Mouse (Mus musculus): Measurements from ENCODE around the gene Sgcb. TPM values are rescaled to one million over a fixed set of nuclear protein-coding genes. Genes with fewer than 3 reads are reported as not detected.

The Sgcb gene
- polyA plus RNA-seq, 1 experiment from 2014 or later = 29.1 TPM

DNA sequence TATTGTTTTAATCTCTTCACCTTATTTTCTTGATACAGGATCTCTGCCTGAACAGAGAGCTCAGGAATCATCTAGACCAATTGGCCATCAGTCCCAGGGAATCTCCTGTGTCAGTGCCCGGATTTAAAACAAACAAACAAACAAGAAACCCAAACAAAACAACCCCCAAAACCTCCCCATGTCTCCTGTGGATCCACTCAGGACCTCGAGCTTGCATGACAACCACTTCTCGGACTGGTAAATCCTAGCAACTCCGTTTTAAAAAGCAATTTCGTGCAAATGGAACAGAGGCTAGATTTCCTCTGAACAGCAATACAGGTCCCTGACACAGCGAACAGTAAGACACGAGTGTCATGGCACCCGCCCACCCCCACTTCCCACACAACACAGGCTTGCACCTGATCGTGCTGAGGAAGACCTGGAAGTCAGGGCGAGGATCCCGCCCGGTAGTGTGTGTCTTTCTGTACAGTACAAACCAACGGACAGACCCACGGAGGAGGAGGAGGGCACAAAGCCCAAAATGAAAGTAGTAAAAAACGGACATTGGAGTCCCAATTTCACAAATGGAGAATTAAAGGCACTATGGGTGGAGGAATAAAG, 2.9 kb upstream of the Sgcb start:
- H3K9ac ChIP-seq (ENCODE audit: low read length) = peak overlapping the region; percentile 54; the same call in 1 of the 2 replicates
- 2% methylated on average over 15 of the region's 15 CpGs for WGBS

DNA sequence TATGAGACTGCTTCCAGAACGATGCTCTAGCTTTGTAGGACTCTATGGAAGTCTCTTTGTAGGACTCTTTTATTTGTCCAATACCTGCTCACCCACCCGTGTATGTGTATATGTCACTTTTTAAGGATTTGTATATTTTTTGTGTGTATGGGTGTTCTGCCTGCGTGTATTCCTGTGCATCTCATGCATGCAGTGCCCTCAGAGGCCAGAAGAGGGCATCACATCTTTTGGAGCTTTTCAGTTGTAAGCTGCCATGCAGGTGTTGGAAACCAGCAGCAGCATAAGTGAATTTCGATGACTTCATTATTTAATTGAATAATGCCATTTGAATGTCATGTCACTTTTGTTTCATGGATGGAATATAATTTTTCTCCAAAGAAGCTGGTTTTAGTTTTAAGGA, 5.5 kb downstream of the Sgcb start:
- Histone ChIP-seq H3K4me2 (ENCODE audit: low read depth, severe bottlenecking) (no peak overlapping the region), H3K4me3 (ENCODE audit: low read depth, low read length) (no peak overlapping the region), H3K4me1 (ENCODE audit: control insufficient read depth, insufficient read depth, low read length) (no peaks in the 10 kb centered on the region; the same call in 1 of the 2 replicates), H3K27ac (replicated peaks; ENCODE audit: low read depth, low read length) (no peak overlapping the region), H3K9me3 (ENCODE audit: control insufficient read depth, low read length) (no peaks in the 10 kb centered on the region), H3K9ac (ENCODE audit: low read length) (no peak overlapping the region), H3K36me3 (ENCODE audit: control insufficient read depth, insufficient read depth, low read length) (no peaks in the 10 kb centered on the region), H3K27me3 (ENCODE audit: control insufficient read depth, insufficient read depth, low read length) (no peaks in the 10 kb centered on the region)
- ATAC-seq (ENCODE audit: insufficient number of reproducible peaks, low FRiP score, low TSS enrichment, low read depth) = no peak
- peak; percentile 61 for DNase-seq (ENCODE audit: low spot score)
- WGBS = 81% methylated on average over 4 of the region's 4 CpGs

More for the DNA sequence above, 2.9 kb upstream of the Sgcb start:
- peaks cover 4% of the 10 kb centered on the region; the same call in 1 of the 2 replicates for H3K4me1 ChIP-seq (ENCODE audit: control insufficient read depth, insufficient read depth, low read length)
- ATAC-seq (ENCODE audit: insufficient number of reproducible peaks, low FRiP score, low TSS enrichment, low read depth) = no peak
- no peaks in the 10 kb centered on the region for H3K9me3 ChIP-seq (ENCODE audit: control insufficient read depth, low read length)
- peak overlapping the region; percentile 90 for H3K4me2 ChIP-seq (ENCODE audit: low read depth, severe bottlenecking)
- peaks cover 29% of the 10 kb centered on the region for H3K27me3 ChIP-seq (ENCODE audit: control insufficient read depth, insufficient read depth, low read length)
- H3K36me3 ChIP-seq (ENCODE audit: control insufficient read depth, insufficient read depth, low read length) = no peaks in the 10 kb centered on the region
- H3K27ac ChIP-seq (replicated peaks; ENCODE audit: low read depth, low read length) = no peak overlapping the region
- peak; percentile 49 for DNase-seq (ENCODE audit: low spot score)
- H3K4me3 ChIP-seq (ENCODE audit: low read depth, low read length) = peak overlapping the region; percentile 36

DNA sequence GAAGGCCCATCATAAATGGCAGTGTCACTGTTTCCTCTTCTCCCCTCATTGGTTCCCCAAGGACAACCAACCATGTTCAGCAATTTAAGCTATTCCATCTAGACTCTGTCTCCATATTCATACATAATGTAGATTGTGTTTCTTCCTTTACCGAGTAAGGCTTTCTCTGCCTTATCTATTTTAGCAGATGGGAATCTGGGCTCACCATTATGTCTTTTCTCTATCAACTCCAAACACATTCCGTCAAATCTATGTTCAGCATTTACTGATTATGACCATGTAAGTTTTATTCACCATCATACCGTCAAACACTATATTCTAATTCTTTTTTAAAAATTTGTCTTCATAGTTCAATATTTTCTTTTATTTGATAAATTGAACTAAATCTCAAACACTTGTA, 6.5 kb downstream of the Sgcb start:
- H3K4me3 ChIP-seq (ENCODE audit: low read depth, low read length) = no peak overlapping the region
- no peak overlapping the region for H3K9ac ChIP-seq (ENCODE audit: low read length)
- no peaks in the 10 kb centered on the region for H3K36me3 ChIP-seq (ENCODE audit: control insufficient read depth, insufficient read depth, low read length)
- DNase-seq (ENCODE audit: low spot score) = no peak
- no peak overlapping the region for H3K27ac ChIP-seq (replicated peaks; ENCODE audit: low read depth, low read length)
- WGBS = 98% methylated on average over 3 of the region's 3 CpGs
- no peaks in the 10 kb centered on the region for H3K4me1 ChIP-seq (ENCODE audit: control insufficient read depth, insufficient read depth, low read length)
- ATAC-seq (ENCODE audit: insufficient number of reproducible peaks, low FRiP score, low TSS enrichment, low read depth) = no peak
- no peaks in the 10 kb centered on the region for H3K27me3 ChIP-seq (ENCODE audit: control insufficient read depth, insufficient read depth, low read length)
- H3K4me2 ChIP-seq (ENCODE audit: low read depth, severe bottlenecking) = no peak overlapping the region
- no peaks in the 10 kb centered on the region for H3K9me3 ChIP-seq (ENCODE audit: control insufficient read depth, low read length)

DNA sequence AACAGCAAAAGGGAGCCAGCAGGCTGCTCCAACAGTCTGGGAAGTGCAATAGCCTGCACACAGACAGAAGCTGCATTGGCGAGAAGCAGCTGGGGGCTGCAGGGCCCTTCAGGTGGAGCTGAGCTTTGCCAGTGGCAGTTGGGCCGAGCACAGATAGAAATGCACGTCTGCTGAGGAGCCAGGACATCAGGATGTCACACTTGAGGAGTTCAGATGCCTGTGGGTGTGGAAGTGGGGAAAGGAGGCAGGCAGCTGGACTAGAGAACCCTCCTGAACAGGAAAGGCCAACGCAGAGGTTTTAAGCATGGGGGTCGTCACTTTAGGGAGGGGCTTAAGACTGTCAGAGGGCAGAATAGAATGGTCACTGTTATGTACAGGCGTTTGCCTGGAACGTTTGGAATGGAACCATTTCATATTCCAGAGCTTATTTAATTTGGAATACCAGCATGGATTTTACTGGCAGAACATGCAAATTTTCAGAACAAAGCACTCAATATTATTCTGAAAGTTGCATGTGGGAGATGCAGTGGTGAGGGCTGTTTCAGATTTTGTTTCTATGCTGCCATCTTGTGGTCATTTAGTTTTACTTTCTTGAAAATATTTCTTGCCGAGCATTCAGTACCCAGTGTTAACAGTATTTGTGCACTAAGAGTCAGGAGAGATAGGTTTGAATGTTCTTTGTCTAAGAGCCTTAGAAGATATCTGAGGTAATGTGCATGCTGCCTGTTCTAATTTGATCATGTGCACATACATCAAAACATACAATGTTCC, 10.1 kb downstream of the Sgcb start:
- Histone ChIP-seq H3K27ac (replicated peaks; ENCODE audit: low read depth, low read length) (no peak overlapping the region), H3K27me3 (ENCODE audit: control insufficient read depth, insufficient read depth, low read length) (no peaks in the 10 kb centered on the region), H3K9ac (ENCODE audit: low read length) (no peak overlapping the region), H3K36me3 (ENCODE audit: control insufficient read depth, insufficient read depth, low read length) (peaks cover 5% of the 10 kb centered on the region; the same call in 1 of the 2 replicates), H3K4me2 (ENCODE audit: low read depth, severe bottlenecking) (no peak overlapping the region), H3K4me3 (ENCODE audit: low read depth, low read length) (no peak overlapping the region), H3K9me3 (ENCODE audit: control insufficient read depth, low read length) (0 out of 2 replicates have a peak, but pooled peaks cover 3% of the 10 kb centered on the region), H3K4me1 (ENCODE audit: control insufficient read depth, insufficient read depth, low read length) (no peaks in the 10 kb centered on the region)
- 48% methylated on average over 8 of the region's 8 CpGs for WGBS
- DNase-seq (ENCODE audit: low spot score) (no peak), ATAC-seq (ENCODE audit: insufficient number of reproducible peaks, low FRiP score, low TSS enrichment, low read depth) (no peak)

DNA sequence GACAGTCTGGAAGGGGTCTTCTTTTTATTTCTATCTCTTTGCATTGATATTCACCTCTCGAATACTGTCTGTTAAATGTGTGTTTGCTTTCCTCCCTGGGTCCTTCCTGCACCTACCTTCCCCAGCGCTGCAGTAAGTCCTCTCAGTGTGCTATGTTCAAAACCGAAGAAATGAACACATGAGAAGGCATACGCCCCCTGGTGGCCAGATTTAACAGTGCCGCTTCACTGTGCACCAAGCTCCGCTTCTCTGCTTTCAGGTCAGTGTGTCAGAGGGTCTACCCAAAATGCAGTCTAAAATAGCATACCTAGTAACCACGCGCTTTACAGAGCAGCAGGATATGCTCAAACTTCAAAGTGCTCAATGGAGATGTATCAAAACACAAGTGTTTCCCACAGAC, 14.4 kb downstream of the Sgcb start:
- H3K36me3 ChIP-seq (ENCODE audit: control insufficient read depth, insufficient read depth, low read length) = peaks cover 5% of the 10 kb centered on the region; the same call in 1 of the 2 replicates
- DNase-seq (ENCODE audit: low spot score) (peak; percentile 80), ATAC-seq (ENCODE audit: insufficient number of reproducible peaks, low FRiP score, low TSS enrichment, low read depth) (no peak)
- no peak overlapping the region for H3K4me2 ChIP-seq (ENCODE audit: low read depth, severe bottlenecking)
- no peak overlapping the region for H3K9ac ChIP-seq (ENCODE audit: low read length)
- H3K27ac ChIP-seq (replicated peaks; ENCODE audit: low read depth, low read length) = no peak overlapping the region
- 0 out of 2 replicates have a peak, but pooled peaks cover 3% of the 10 kb centered on the region for H3K9me3 ChIP-seq (ENCODE audit: control insufficient read depth, low read length)
- no peaks in the 10 kb centered on the region for H3K27me3 ChIP-seq (ENCODE audit: control insufficient read depth, insufficient read depth, low read length)
- no peak overlapping the region for H3K4me3 ChIP-seq (ENCODE audit: low read depth, low read length)
- H3K4me1 ChIP-seq (ENCODE audit: control insufficient read depth, insufficient read depth, low read length) = no peaks in the 10 kb centered on the region
- WGBS = 68% methylated on average over 8 of the region's 8 CpGs

DNA sequence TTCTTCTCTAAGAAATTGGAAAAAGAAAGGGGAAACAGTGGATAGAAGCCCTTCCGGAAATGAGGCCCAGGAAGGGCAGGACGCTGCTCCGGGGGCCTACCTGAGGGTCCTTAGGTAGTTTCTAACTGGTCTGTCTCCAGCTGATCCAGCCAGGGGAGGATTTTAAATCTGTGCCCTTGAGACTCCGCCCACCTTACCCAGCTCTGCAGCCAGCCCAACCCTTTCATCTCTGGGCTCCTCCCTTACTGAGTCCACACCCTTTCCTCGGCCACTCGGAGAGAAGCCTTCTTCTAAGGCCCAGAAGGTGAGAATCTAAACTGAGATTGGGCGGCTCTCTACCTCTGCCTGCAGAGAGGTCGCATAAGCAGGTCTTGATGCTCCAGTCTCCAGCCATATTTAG, 15.3 kb downstream of the Sgcb start, which contains the start of gene Lrrc66:
TSS of gene Lrrc66 (minus strand) at position 236 of the 400 bp plus-strand sequence.
- H3K27ac ChIP-seq (replicated peaks; ENCODE audit: low read depth, low read length) = no peak within 1 kb of the TSS
- H3K9me3 ChIP-seq (ENCODE audit: control insufficient read depth, low read length) = 0 out of 2 replicates have a peak, but pooled peaks cover 3% of the 10 kb centered on the region
- DNase-seq (ENCODE audit: low spot score) (no peak), ATAC-seq (ENCODE audit: insufficient number of reproducible peaks, low FRiP score, low TSS enrichment, low read depth) (no peak)
- no peak within 1 kb of the TSS for H3K4me2 ChIP-seq (ENCODE audit: low read depth, severe bottlenecking)
- peaks cover 5% of the 10 kb centered on the region; the same call in 1 of the 2 replicates for H3K36me3 ChIP-seq (ENCODE audit: control insufficient read depth, insufficient read depth, low read length)
- H3K4me1 ChIP-seq (ENCODE audit: control insufficient read depth, insufficient read depth, low read length) = no peaks in the 10 kb centered on the region
- 69% methylated on average over 8 of the region's 8 CpGs for WGBS
- no peaks in the 10 kb centered on the region for H3K27me3 ChIP-seq (ENCODE audit: control insufficient read depth, insufficient read depth, low read length)
- no peak within 1 kb of the TSS for H3K9ac ChIP-seq (ENCODE audit: low read length)
- no peak within 1 kb of the TSS for H3K4me3 ChIP-seq (ENCODE audit: low read depth, low read length)

DNA sequence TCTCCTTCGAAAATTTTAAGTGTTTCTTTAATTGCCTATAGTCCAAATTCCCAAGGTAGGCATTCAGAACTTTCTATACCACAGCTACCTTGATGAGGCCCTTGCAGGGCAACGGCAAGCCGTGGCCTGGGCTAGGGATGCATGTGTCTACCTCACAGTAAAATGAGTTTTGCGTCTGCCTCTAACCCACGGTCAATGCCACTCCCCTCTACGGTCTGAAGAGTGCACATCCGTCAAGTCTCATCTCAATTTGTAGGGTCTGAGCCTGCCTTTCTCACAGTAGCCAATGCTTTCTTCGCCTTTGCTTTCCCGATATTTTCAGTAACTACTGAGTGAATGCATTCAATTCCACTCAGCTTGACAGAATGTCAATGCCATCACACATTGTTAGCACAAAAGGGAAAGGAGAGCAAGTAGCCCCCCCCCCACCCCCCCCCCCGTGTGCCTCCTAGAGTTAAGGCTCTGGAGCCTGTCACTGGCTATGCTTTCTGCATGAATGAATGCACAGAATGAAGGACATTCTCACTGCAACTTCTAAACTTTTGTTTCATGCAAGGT, 16.5 kb downstream of the Sgcb start:
- no peak overlapping the region for H3K9ac ChIP-seq (ENCODE audit: low read length)
- H3K27ac ChIP-seq (replicated peaks; ENCODE audit: low read depth, low read length) = no peak overlapping the region
- 0 out of 2 replicates have a peak, but pooled peaks cover 3% of the 10 kb centered on the region for H3K9me3 ChIP-seq (ENCODE audit: control insufficient read depth, low read length)
- no peaks in the 10 kb centered on the region for H3K27me3 ChIP-seq (ENCODE audit: control insufficient read depth, insufficient read depth, low read length)
- H3K36me3 ChIP-seq (ENCODE audit: control insufficient read depth, insufficient read depth, low read length) = peaks cover 5% of the 10 kb centered on the region; the same call in 1 of the 2 replicates
- no peak overlapping the region for H3K4me3 ChIP-seq (ENCODE audit: low read depth, low read length)
- DNase-seq (ENCODE audit: low spot score) = no peak
- 86% methylated on average over 10 of the region's 10 CpGs for WGBS
- no peak for ATAC-seq (ENCODE audit: insufficient number of reproducible peaks, low FRiP score, low TSS enrichment, low read depth)
- H3K4me2 ChIP-seq (ENCODE audit: low read depth, severe bottlenecking) = no peak overlapping the region
- H3K4me1 ChIP-seq (ENCODE audit: control insufficient read depth, insufficient read depth, low read length) = no peaks in the 10 kb centered on the region

DNA sequence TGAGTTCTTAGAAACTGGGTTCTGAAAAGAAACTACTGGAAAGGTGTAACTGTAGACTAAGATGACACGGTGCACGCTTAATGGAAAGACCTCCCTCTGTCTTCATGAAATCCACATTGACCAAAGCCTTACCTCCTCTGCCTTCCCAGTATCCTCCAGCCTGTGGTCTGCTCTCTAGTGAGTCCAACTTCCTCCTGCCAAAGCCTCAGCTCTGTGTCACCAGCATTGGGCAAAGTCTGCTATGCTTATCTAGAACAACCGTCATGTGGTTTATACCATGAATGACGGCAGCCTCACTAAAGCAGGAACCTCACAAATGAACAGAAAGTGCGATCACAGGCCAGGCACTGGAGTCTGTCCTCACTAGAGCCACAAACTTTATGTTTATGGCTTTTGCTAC, 17.4 kb downstream of the Sgcb start:
- Histone ChIP-seq H3K9ac (ENCODE audit: low read length) (no peak overlapping the region), H3K4me2 (ENCODE audit: low read depth, severe bottlenecking) (no peak overlapping the region), H3K27ac (replicated peaks; ENCODE audit: low read depth, low read length) (no peak overlapping the region), H3K4me3 (ENCODE audit: low read depth, low read length) (no peak overlapping the region), H3K36me3 (ENCODE audit: control insufficient read depth, insufficient read depth, low read length) (no peaks in the 10 kb centered on the region; the same call in 1 of the 2 replicates), H3K9me3 (ENCODE audit: control insufficient read depth, low read length) (0 out of 2 replicates have a peak, but pooled peaks cover 3% of the 10 kb centered on the region), H3K27me3 (ENCODE audit: control insufficient read depth, insufficient read depth, low read length) (no peaks in the 10 kb centered on the region), H3K4me1 (ENCODE audit: control insufficient read depth, insufficient read depth, low read length) (no peaks in the 10 kb centered on the region)
- 87% methylated on average over 5 of the region's 5 CpGs for WGBS
- DNase-seq (ENCODE audit: low spot score) (no peak), ATAC-seq (ENCODE audit: insufficient number of reproducible peaks, low FRiP score, low TSS enrichment, low read depth) (no peak)
